Mouse (Mus musculus): ENCODE measurements around the gene Icam2.

- TF ChIP-seq CTCF (IDR thresholded peaks at IDR 0.05; ENCODE audit: low read depth, low read length): no peak
- no peak for TF ChIP-seq TAL1 (conservative IDR thresholded peaks at IDR 0.05; ENCODE audit: low read depth, low read length)
- TF ChIP-seq GATA1 (IDR thresholded peaks at IDR 0.05; ENCODE audit: borderline replicate concordance, low read length): no peak
- TF ChIP-seq POLR2AphosphoS5 (IDR thresholded peaks at IDR 0.05; ENCODE audit: insufficient replicate concordance, low read depth, low read length): no peak
- TF ChIP-seq GATA2 (IDR thresholded peaks at IDR 0.05; ENCODE audit: borderline replicate concordance, low read depth, low read length): no peak
Measured at GRCm38 (mm10) chr11:106437039-106437438, 49.2 kb upstream of the Icam2 start.

All from G1E (cell line).